Mouse (Mus musculus) ES-Bruce4 (cell line): Measurements from ENCODE around the gene Adar.

Experiments used
- CTCF ChIP-seq: IDR thresholded peaks from one replicate; pipeline ENCODE4 v1.8.1; 2011; ENCODE audit warnings: low read depth, low read length
- POLR2A ChIP-seq: IDR thresholded peaks from one replicate; pipeline ENCODE4 v1.8.1; 2011; ENCODE audit warnings: low read length; ENCODE audit not compliant: insufficient read depth

GRCm38 (mm10) chr3:89672573-89673317 lies 42.1 kb upstream of the Adar start:
- TF ChIP-seq POLR2A (no peak), CTCF (no peak)
